22 mouse cellular contexts compared by ENCODE assay signal in genomic region chr13:23933421-23934210, GRCm38 (mm10). TPM values are rescaled to one million over a fixed set of nuclear protein-coding genes. Genes with fewer than 3 reads are reported as not detected.
"Had no signal": no experiment of that assay in that cellular context is flagged by ENCODE, and none has a peak within 500 bp of the region (broad histone marks: within the 10 kb centered on the region; RNA-seq: fewer than 3 reads in every experiment).

TSS of gene Hist1h2ba (minus strand) at chr13:23934156.

- DNase-seq: kidney, postnatal 25 days; layer of hippocampus, adult 9-11 months; layer of hippocampus, postnatal 36 days; lung, postnatal 14 days; thymus, postnatal 4 days had no signal

- H3K9ac ChIP-seq: limb, embryonic 15.5 days; liver, embryonic 12.5 days; lung, embryonic 15.5 days; midbrain, embryonic 15.5 days; neural tube, embryonic 12.5 days had no signal

- H3K9me3 ChIP-seq: limb, embryonic 15.5 days; liver, embryonic 12.5 days; lung, embryonic 15.5 days; midbrain, embryonic 15.5 days had no signal

- H3K4me1 ChIP-seq: midbrain, embryonic 15.5 days; neural tube, embryonic 12.5 days had no signal

- H3K36me3 ChIP-seq: limb, embryonic 15.5 days; liver, embryonic 12.5 days; lung, embryonic 15.5 days; midbrain, embryonic 15.5 days; neural tube, embryonic 12.5 days had no signal

- H3K27me3 ChIP-seq: limb, embryonic 15.5 days; liver, embryonic 12.5 days; lung, embryonic 15.5 days; midbrain, embryonic 15.5 days; neural tube, embryonic 12.5 days had no signal

- H3K4me3 ChIP-seq: limb, embryonic 15.5 days; liver, embryonic 12.5 days; lung, embryonic 15.5 days; megakaryocyte, embryonic 14.5 days; midbrain, embryonic 15.5 days; neural tube, embryonic 12.5 days had no signal

- H3K27ac ChIP-seq: limb, embryonic 15.5 days; liver, embryonic 12.5 days; lung, embryonic 15.5 days; macrophage; midbrain, embryonic 15.5 days; neural tube, embryonic 12.5 days had no signal

RNA-seq across cellular contexts. Expression of gene Hist1h2ba, which starts in this region (rescaled TPM):
- total RNA-seq: layer of hippocampus, adult 18-20 months; layer of hippocampus, postnatal 36 days; left cerebral cortex, adult 8-10 months; left cerebral cortex, postnatal 25 days; monocyte, adult 5-6 weeks; neutrophil, adult 5-6 weeks had no signal
- polyA plus RNA-seq: kidney, embryonic 16.5 days; limb, embryonic 11.5 days; limb, embryonic 15.5 days; liver, embryonic 12.5 days; liver, embryonic 16.5 days; lung, embryonic 15.5 days; macrophage; midbrain, embryonic 11.5 days; midbrain, embryonic 15.5 days; neural tube, embryonic 12.5 days; stomach, embryonic 14.5 days had no signal
